Mouse (Mus musculus): Measurements from ENCODE around the gene 1700024B05Rik.
"Not testable (repeated sequence)": the region's sequence is repeated elsewhere in the genome, so short reads cannot be mapped to it uniquely, and the experiment has no call there.

DNA sequence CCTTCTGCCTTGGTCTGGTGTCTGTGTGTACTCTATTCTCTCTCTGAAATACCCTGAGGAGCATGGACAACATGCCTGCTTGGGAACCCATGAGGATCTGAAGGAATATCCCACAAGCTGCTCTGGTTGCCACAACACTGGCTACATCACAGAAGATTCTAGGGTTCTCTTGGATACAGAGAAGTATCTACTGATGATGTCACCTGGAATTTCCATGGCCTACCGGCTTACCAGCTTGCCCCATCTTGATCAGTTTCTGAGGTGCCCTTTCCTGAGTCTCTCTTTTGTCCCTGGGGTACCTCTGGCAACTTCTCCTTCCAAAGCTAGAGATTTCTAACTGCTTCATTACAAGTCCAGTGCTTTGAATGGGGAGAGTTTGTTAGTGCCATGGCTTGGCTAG is 24.0 kb downstream of the 1700024B05Rik start, which contains the start of gene Gm6401:
- not testable (repeated sequence) for TF ChIP-seq EP300, CTCF (IDR thresholded peaks at IDR 0.05)
